Mouse (Mus musculus) ES-E14 (cell line): ENCODE data around the gene Oaz1.

ENCODE experiments used
- ZC3H11A ChIP-seq: IDR thresholded peaks from 2 replicates; pipeline ENCODE4 v1.6.1; 2012; ENCODE audit warnings: low read depth, mild to moderate bottlenecking, inconsistent platforms, low read length, borderline replicate concordance
- ZNF384 ChIP-seq: IDR thresholded peaks from 2 replicates; pipeline ENCODE4 v1.6.1; 2012; ENCODE audit warnings: low read depth, low read length, inconsistent platforms

GRCm38 (mm10) chr10:80832818-80833217 lies 6.4 kb downstream of the Oaz1 start:
- no peak for TF ChIP-seq ZC3H11A
- no peak for TF ChIP-seq ZNF384
